Mouse (Mus musculus) heart, adult 2 months (tissue): ENCODE data around the gene Strada. TPM values are rescaled to one million over a fixed set of nuclear protein-coding genes. Genes with fewer than 3 reads are reported as not detected.
A peak's percentile ranks its signal among the peaks of the same experiment; 100 is the strongest.

Source experiments
- DNase-seq, 2 experiments: peaks; one replicate each; pipeline ENCODE4 v3.0.0; 2021
- H3K27ac ChIP-seq: fragments of 200-600 bp; 2 replicates; pipeline ENCODE4 v1.8.1; 2022
- H3K27me3 ChIP-seq: fragments of 200-500 bp; 2 replicates; pipeline ENCODE4 v1.6.1; 2012; ENCODE audit warnings: mild to moderate bottlenecking, low read length, inconsistent platforms, mixed read lengths; ENCODE audit not compliant: control insufficient read depth, insufficient read depth
- H3K36me3 ChIP-seq: fragments of 200-500 bp; 2 replicates; pipeline ENCODE4 v1.6.1; 2012; ENCODE audit warnings: low read length, inconsistent platforms; ENCODE audit not compliant: control insufficient read depth, insufficient read depth
- H3K4me1 ChIP-seq: fragments of 200-500 bp; 2 replicates; pipeline ENCODE4 v1.6.1; 2011; ENCODE audit warnings: low read length; ENCODE audit not compliant: control insufficient read depth, insufficient read depth
- H3K4me3 ChIP-seq: fragments of 200-600 bp; 2 replicates; pipeline ENCODE4 v1.8.1; 2022
- H3K79me2 ChIP-seq: fragments of 200-500 bp; replicated peaks from 2 replicates; pipeline ENCODE4 v1.6.1; 2012; ENCODE audit warnings: mild to moderate bottlenecking, inconsistent platforms, low read length, moderate library complexity, mixed read lengths; ENCODE audit not compliant: control insufficient read depth, insufficient read depth
- H3K9ac ChIP-seq: fragments of 200-500 bp; 2 replicates; pipeline ENCODE4 v1.6.1; 2012; ENCODE audit warnings: low read depth, mild to moderate bottlenecking, control low read depth, inconsistent platforms, low read length, mixed read lengths
- CTCF ChIP-seq: fragments of 200-600 bp; IDR thresholded peaks from 2 replicates; pipeline ENCODE4 v1.8.1; 2022; ENCODE audit warnings: antibody characterized with exemption, mild to moderate bottlenecking, moderate library complexity
- EP300 ChIP-seq: fragments of 200-500 bp; IDR thresholded peaks from 2 replicates; pipeline ENCODE4 v1.6.1; 2011; ENCODE audit warnings: low read depth, low read length, control low read depth; ENCODE audit not compliant: insufficient read depth
- POLR2A ChIP-seq: fragments of 200-500 bp; IDR thresholded peaks from 2 replicates; pipeline ENCODE4 v1.6.1; 2011; ENCODE audit warnings: mild to moderate bottlenecking, low read depth, low read length, control low read depth; ENCODE audit not compliant: insufficient read depth
- WGBS: fragments of 180-500 bp; shearing (Covaris S2); methylation state at CpG from one replicate; pipeline ENCODE4 v1.1.7; 2018; 5-methylcytosine and 5-hydroxymethylcytosine counted together
- intact Hi-C: fragments of 180-260 bp; cut with DNase I; formaldehyde crosslinking; loops from one replicate; pipeline ENCODE4 v1.15.1; 2025
- polyA plus RNA-seq: library from polyadenylated mRNA; depleted of rRNA; stranded (reverse); fragments of >200 nt; gene quantifications from 2 replicates; pipeline ENCODE4 v1.2.3, GENCODE M21; 2012; rRNA removed
- total RNA-seq, 2 experiments: library from RNA; stranded (reverse); gene quantifications; 2 replicates each; pipeline ENCODE4 v1.2.3; 2021

The Strada gene
- total and polyA plus RNA-seq, 3 experiments, result 6.2 to 16.9 (median 7.0) TPM

DNA sequence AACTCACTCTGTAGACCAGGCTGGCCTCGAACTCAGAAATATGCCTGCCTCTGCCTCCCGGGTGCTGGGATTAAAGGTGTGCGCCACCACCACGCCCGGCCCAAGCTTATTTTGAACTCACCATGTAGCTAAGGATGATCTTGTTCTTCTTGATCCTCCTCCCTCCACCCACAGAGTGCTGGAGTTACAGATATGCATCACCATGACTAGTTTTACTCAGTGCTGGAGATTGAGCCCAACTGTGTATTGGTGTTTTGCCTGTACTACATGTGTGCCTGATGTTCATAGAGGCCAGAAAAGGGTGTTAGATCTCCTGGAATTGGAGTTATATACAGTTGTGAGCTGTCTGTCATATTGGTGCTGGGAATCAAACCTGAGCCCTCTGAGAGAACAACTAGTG, 79.7 kb downstream of the Strada start:
- no peak for TF ChIP-seq POLR2A
- TF ChIP-seq EP300, result no peak
- TF ChIP-seq CTCF, result no peak
- no peak for DNase-seq
- no peaks in the 10 kb centered on the region for H3K79me2 ChIP-seq
- no peaks in the 10 kb centered on the region; the same call in 1 of the 2 replicates for H3K4me1 ChIP-seq
- H3K9ac ChIP-seq, result no peak overlapping the region
- H3K4me3 ChIP-seq, result no peak overlapping the region
- intact Hi-C loops, result no loop called here
- H3K36me3 ChIP-seq, result peaks cover 18% of the 10 kb centered on the region
- no peaks in the 10 kb centered on the region for H3K27me3 ChIP-seq
- WGBS, result 93% methylated on average over 5 of the region's 5 CpGs
- H3K27ac ChIP-seq, result peak overlapping the region; percentile 43

Other genes with a start within 250 kb of the Strada start
- gene Cyb561, start 248.8 kb downstream of the Strada start, total RNA-seq, result 1 to 10 TPM; 8.2 to 8.5 TPM
- 17.0 and 17.6 TPM in 2 replicates for gene Cyb561, start 248.8 kb downstream of the Strada start, polyA plus RNA-seq
- gene Ace, start 234.2 kb downstream of the Strada start, total RNA-seq, result 10 to 100 TPM; 18.8 to 23.7 TPM
- gene Ace, start 234.2 kb downstream of the Strada start, polyA plus RNA-seq, result 34.4 and 42.1 TPM in 2 replicates
- not detected for gene Ace3, start 207.5 kb downstream of the Strada start, total RNA-seq
- not detected in 2 replicates for gene Ace3, start 207.5 kb downstream of the Strada start, polyA plus RNA-seq
- not detected for gene Kcnh6, start 194.0 kb downstream of the Strada start, total RNA-seq
- 0.26 and 0.39 TPM in 2 replicates for gene Kcnh6, start 194.0 kb downstream of the Strada start, polyA plus RNA-seq
- gene Dcaf7, start 165.3 kb downstream of the Strada start, total RNA-seq, result 10 to 100 TPM; 36.5 to 39.2 TPM
- 28.9 and 48.7 TPM in 2 replicates for gene Dcaf7, start 165.3 kb downstream of the Strada start, polyA plus RNA-seq
- gene Taco1, start 136.1 kb downstream of the Strada start, total RNA-seq, result 10 to 100 TPM; 56.4 to 59.6 TPM
- gene Taco1, start 136.1 kb downstream of the Strada start, polyA plus RNA-seq, result 32.8 and 45.3 TPM in 2 replicates
- gene Map3k3, start 117.6 kb downstream of the Strada start, total RNA-seq, result 10 to 100 TPM; 36.0 to 38.9 TPM
- 25.1 and 39.8 TPM in 2 replicates for gene Map3k3, start 117.6 kb downstream of the Strada start, polyA plus RNA-seq
- gene Gm10840, start 41.3 kb downstream of the Strada start, total RNA-seq, result not detected
- gene Gm10840, start 41.3 kb downstream of the Strada start, polyA plus RNA-seq, result not detected in 2 replicates
- gene Limd2, start 41.3 kb downstream of the Strada start, total RNA-seq, result 1 to 10 TPM; 3.6 to 4.7 TPM
- 10.0 and 11.5 TPM in 2 replicates for gene Limd2, start 41.3 kb downstream of the Strada start, polyA plus RNA-seq
- gene Ccdc47, start 14.2 kb upstream of the Strada start, total RNA-seq, result 10 to 100 TPM; 78.1 to 82.2 TPM
- 23.7 and 47.4 TPM in 2 replicates for gene Ccdc47, start 14.2 kb upstream of the Strada start, polyA plus RNA-seq
- 10 to 100 TPM; 23.5 to 27.5 TPM for gene Ddx42, start 14.8 kb upstream of the Strada start, total RNA-seq
- 6.0 and 11.9 TPM in 2 replicates for gene Ddx42, start 14.8 kb upstream of the Strada start, polyA plus RNA-seq
- 10 to 100 TPM; 20.2 to 21.6 TPM for gene Ftsj3, start 53.9 kb upstream of the Strada start, total RNA-seq
- 10.2 and 15.2 TPM in 2 replicates for gene Ftsj3, start 53.9 kb upstream of the Strada start, polyA plus RNA-seq
- 100 to 1,000 TPM in 1 of 2 experiments, 10 to 100 TPM in 1; 91.8 to 104 TPM for gene Psmc5, start 54.0 kb upstream of the Strada start, total RNA-seq
- gene Psmc5, start 54.0 kb upstream of the Strada start, polyA plus RNA-seq, result 54.5 and 83.5 TPM in 2 replicates
- 10 to 100 TPM; 16.6 to 17.2 TPM for gene Smarcd2, start 70.8 kb upstream of the Strada start, total RNA-seq
- gene Smarcd2, start 70.8 kb upstream of the Strada start, polyA plus RNA-seq, result 39.2 and 49.2 TPM in 2 replicates
- gene Tcam1, start 74.5 kb upstream of the Strada start, total RNA-seq, result not detected
- 0.10 TPM in 1 of 2 replicates, not detected in the other for gene Tcam1, start 74.5 kb upstream of the Strada start, polyA plus RNA-seq
- gene Gh, start 99.7 kb upstream of the Strada start, total RNA-seq, result not detected
- gene Gh, start 99.7 kb upstream of the Strada start, polyA plus RNA-seq, result not detected in 2 replicates
- 1 to 10 TPM; 1.7 to 3.0 TPM for gene Cd79b, start 112.6 kb upstream of the Strada start, total RNA-seq
- 3.4 and 10.1 TPM in 2 replicates for gene Cd79b, start 112.6 kb upstream of the Strada start, polyA plus RNA-seq
- gene Scn4a, start 151.1 kb upstream of the Strada start, total RNA-seq, result 10 to 100 TPM; 22.1 to 22.8 TPM
- 11.9 and 20.7 TPM in 2 replicates for gene Scn4a, start 151.1 kb upstream of the Strada start, polyA plus RNA-seq
- under 1 TPM; 0.37 to 0.48 TPM for gene Prr29, start 163.3 kb upstream of the Strada start, total RNA-seq
- gene Prr29, start 163.3 kb upstream of the Strada start, polyA plus RNA-seq, result 7.9 and 10.4 TPM in 2 replicates
- gene Icam2, start 185.9 kb upstream of the Strada start, total RNA-seq, result 10 to 100 TPM; 22.0 to 22.4 TPM
- 46.8 and 60.4 TPM in 2 replicates for gene Icam2, start 185.9 kb upstream of the Strada start, polyA plus RNA-seq